Mouse (Mus musculus) small intestine, adult 2 months (tissue): Measurements from ENCODE around the gene Insm2.
"Not testable (repeated sequence)": the region's sequence is repeated elsewhere in the genome, so short reads cannot be mapped to it uniquely, and the experiment has no call there.

Experiments used
- CTCF ChIP-seq: fragments of 200-500 bp; IDR thresholded peaks from 2 replicates; pipeline ENCODE4 v1.5.1; 2012; ENCODE audit warnings: low read depth, mild to moderate bottlenecking, control low read depth, inconsistent platforms, low read length, moderate library complexity, mixed read lengths; ENCODE audit not compliant: insufficient replicate concordance, insufficient read length; ENCODE audit errors: extremely low read depth
- POLR2A ChIP-seq: fragments of 200-500 bp; IDR thresholded peaks from 2 replicates; pipeline ENCODE4 v1.6.1; 2012; ENCODE audit warnings: low read depth, mild to moderate bottlenecking, control low read depth, inconsistent platforms, low read length, moderate library complexity

GRCm38 (mm10) chr12:55554901-55555300, 44.3 kb upstream of the Insm2 start:
- TF ChIP-seq POLR2A, CTCF: not testable (repeated sequence)
